Mouse (Mus musculus) right cerebral cortex, postnatal 36 days (tissue): Measurements from ENCODE around the gene Myo10.
A peak's percentile ranks its signal among the peaks of the same experiment; 100 is the strongest.

ENCODE experiments used
- DNase-seq, 2 experiments: peaks; one replicate each; pipeline ENCODE4 v3.0.0; 2022; ENCODE audit warnings: low spot score in 2 of 2, mixed read lengths in 1 of 2

The Myo10 gene

DNA sequence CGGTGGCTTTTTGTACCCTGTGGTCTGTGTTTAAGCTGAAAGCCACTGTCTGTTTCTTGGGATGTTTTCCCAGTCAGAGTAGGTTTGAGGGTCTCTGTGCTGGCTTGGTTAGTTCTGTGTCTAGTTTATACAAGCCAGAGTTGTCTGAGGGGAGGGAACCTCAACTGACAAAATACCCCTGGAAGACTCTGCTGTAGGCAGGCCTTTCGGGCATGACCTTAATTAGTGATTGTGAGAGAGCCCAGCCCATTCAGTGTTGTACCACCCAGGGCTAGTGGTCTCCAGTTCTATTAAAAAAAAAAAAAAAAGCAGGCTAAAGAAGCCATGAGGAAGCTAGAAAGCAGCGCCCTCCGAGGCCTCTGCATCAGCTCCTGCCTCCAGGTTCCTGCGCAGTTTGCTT is 30.0 kb downstream of the Myo10 start:
- DNase-seq: no peak

DNA sequence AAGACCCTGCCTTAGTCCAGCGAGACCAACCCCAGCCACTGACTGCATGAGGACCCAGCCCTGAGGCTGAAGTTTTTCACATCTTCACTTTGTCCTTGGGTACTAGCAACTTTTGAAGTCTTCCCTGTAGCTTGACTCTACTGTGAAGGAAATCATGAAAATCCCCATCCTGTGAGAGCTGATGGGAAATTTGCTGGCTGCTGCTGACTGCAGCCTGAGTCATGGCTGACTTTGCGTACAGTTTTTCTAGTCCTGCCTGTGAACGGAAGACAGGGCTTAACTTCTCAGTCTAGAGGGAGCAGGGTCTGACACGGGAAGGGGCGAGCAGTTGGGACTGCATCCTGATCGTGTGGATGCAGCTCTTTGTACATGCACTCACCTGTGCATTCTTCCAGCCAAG is 30.6 kb downstream of the Myo10 start:
- DNase-seq: no peak

DNA sequence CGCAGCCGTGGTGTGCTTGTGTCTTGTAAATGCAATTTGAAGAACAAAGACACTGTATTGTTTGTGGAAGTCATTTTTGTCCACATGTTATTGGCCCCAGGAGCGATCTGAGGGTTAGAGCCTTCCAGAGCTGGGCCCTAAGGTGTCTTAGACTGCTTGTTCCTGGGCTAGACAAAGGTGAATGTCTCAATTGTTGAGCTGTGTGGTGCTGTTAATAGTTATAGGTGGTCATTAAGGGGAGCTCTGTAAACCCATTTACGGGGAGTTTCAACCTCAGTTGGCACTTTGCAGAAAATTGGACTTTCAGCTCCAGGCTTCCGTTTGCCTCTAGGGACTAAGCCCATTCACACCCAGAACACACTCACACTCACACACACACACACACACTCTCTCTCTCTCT is 31.4 kb downstream of the Myo10 start:
- no peak for DNase-seq

DNA sequence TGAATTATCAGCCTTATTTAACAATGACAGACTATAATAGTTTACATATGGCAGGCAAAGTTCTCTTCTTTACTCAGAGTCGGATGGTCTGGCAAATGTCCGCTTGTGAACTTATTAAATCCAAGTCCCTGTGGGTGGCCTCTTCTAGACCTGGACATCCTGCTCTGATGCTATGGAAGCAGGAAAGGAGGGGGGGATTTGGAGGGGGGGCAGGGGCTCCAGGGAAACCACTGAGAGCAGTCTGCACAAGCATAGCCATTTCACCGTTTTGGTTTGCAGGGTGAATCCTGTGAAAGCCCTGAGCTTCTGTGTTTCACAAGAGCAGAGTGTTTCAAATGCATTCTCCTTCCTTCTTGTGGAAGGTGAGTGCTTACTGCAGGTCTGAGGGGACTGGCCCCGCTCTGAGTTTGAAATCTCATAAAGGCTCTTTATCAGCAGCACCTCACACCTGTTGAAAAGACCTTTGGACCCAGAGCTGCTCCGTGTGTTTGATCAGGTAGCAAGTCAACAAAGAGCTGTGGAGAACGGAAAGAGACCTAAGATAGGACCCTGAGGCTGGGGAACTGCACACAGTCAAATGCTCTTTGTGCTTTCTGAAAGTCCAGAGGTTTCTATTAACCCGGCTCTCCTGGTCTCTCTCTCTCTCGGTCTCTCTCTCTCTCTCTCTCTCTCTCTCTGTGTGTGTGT is 40.7 kb downstream of the Myo10 start:
- DNase-seq: no peak

DNA sequence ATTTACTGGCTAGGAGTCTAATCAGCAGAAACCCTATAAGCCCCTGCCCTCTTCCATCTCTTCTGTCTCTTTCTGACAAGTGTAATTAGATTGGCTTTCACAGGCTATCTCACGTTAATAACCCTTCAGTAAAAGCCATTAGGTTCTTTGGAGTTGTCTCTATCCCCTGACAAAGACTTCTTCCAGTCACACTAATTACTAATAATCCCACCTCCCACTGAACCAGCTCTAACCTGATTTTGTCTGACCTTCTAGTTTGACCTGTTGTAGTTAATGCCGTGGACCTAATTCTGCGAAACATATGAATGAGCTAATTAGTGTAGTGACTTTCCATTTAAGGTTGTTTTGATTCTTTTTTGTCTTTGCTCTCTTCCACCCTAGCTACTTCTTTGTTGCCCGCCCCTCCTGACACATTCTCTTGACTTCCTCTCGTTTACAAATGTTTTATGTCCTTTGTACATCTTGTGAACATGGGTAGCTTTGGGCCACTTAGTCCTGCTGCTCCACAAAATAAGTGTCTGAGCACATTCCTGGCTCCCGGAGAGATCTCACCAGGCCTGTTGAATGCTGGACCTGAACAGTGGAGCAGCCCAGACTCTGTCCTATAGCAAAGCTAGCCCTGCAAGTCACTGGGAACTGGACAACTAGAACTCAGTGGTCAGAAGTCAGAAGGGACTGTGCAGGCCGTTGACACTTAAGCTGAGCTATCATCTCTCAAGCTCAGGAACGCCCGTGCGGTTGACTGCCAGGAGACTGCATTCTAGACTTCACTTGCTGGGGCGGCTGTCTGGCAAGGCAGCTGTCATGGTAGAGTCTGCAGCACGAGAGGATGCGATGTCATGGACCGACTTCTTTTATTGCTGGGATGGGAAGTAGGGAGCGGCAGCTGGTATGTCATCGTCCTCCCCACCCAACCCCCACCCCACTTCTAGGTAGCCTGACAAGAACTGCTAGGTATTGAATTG is 47.2 kb downstream of the Myo10 start:
- no peak for DNase-seq

DNA sequence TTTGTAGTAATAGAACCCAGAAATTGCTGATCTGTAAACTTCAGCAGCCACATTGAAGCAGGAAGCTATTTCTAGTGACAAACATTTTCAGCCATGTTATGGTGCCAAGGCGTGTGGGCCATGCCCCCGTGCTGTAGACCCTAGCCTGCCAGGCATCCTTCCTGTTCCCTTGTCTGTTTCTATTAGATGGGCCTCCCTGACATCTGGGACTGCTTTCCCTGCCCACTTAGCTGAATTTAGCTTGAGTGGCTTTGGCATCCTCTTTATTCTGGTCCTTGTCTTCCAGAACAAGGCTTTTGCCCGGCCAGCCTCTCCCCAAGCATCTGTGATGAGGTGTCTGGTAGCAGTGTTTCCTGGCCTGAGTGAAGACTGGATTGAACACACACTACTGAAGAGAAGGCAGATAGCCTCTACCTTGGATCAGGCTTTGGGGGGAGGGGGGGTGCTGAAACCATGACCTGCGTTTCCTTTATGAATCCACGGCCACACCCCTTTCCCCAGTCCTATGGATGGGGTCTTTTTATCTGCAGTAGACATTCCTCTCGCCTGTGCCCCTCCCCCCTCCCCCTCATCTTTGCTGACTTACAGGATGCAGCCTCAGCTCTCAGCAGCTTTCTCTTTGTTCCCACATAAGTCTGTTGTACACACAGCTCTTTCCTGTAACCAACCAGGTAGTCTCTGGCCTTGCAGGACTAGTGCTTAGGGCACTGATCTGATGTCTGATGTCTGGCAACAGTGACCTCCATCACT is 51.1 kb downstream of the Myo10 start:
- DNase-seq: no peak

DNA sequence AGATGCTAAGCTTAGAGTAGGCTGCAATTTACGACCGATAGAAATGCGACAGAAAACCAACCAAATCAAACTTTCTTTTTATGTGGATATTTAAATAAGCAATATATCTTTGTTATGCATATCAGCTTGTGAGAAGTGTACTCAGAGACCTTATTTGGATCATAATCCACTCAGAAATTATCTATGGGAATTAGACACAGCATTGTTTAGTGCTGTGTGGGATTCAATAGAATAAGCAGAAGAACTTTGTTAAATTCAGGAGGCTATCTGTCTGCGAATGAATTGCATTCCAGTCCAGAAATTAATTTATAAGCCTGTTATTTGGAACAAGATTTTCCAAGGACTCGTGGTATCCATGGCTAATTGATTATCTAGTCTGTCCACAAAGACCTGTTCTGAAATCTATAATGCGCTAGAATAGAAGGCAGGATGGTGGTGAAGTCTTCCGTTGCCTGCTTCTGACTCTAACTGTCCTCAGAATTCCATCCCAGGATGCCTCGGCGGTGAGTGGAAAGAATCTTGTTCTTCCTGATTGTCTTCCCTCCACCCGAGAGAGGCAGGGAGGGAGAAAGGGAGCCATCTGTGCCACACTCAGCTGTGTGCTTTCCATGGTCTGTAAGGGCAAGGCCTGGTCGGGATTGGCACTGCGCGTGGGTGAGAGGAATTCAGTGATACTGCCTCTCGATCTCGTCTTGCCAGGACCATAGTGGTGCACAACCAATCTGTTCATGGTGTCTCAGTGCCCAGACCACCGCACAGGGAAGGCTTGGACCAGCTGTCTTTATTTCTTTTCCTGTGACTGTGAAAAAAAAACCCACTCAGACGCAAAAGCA is 52.0 kb downstream of the Myo10 start:
- DNase-seq: no peak

DNA sequence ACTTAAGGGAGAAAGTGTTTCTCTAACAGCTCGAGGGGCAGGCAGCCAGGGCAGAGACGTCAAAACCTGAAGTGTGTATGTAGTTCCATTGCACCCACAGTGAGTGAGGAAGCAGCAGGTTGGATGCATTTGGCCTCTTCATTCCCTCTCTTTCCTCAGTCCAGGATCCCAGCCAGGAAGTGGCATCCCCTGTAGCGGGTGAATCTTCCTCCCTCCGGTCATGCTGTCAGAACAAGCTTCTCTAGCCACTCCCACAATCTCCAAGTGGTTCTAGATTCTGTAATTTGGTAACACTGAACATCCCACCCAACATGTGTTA is 52.6 kb downstream of the Myo10 start:
- no peak for DNase-seq

DNA sequence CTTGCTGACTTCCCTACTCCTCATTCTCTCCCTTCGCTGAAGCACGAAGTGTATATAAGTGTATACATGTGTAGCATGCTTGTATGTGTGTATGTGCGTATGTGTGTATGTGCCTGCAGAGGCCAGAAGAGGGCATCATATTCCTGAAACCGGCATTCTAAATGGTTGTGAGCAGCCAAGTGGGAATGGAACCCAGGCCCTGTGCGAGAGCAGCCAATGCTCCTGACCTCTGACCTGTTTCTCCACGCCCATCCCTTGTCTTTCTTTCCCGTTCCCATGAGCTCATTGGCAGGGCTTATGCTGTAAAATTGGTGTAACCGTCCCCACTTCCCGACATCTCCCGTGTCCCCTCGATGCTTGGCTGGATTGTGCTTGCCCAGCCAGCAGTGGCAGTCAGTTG is 53.0 kb downstream of the Myo10 start:
- DNase-seq: no peak

DNA sequence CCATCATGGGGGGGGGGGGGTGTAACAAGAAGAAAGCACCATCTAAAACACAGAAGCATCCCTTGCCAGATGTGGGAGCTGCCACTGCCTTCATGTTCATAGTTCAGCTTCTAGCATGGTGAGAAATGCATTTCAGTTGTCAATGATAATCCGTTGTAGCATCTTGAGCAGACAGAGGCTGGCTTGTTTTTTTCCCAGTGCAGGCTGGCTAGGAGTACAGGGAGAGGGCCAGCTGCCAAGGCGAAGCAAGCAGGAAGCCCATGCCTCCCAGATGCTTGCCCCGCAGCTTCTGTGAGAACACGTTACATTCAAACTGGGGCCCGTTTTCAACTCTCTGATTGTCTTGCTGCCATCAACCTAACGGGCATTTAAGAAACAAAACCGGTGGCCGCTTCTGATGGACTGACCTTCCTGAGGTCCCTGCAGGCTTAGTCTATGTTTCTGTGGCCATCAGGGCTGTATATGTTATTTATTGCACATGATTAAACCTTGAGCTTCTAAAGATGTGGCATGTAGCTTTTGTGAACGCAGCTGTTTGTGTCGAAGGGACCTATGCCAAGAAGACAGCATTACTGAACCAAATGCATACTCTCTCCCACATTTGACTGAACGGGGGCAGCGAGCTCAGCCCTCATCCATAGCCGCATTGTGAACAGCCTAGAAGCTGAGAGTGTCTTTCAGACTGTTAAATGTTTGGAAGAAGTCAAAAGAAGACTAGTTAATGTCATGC is 53.9 kb downstream of the Myo10 start:
- DNase-seq: no peak

DNA sequence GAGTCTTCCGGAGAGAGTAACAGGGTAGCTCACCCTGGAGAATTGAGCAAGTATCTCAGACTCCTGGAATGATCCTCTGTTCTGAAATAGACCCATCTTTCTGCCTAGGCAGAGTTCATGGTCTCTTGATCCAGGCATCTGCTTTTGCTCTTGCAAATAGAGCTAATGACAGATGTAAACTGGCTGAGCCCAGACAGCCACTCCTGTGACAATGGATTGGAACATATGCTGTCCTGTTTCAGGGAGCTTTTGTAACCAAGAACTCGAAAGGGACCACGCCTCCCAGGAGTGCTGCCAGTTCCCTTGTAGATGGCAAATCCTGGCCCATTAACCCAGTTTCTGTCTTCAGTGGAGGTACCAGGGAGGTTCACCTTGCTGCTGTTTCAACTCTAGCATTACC is 56.8 kb downstream of the Myo10 start:
- DNase-seq: no peak

DNA sequence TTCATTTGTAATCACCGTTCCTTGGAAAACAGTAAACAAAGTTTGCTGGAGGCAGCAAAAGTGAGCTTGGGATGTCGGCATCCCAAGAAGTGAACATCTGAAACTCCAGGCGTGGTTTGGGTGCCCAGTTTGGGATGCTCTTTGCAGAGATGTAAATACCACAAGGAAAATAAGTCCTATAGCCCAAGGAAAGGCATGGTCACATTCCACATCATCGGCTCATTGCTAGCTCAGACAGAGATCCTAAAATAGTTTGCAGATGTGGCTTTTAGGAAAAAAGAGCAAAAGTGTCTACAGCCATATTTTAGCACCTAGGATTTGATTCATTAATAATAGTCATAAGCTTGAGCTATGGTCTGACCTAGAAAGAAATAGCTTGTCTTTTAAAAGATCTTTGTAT is 57.3 kb downstream of the Myo10 start:
- no peak for DNase-seq

DNA sequence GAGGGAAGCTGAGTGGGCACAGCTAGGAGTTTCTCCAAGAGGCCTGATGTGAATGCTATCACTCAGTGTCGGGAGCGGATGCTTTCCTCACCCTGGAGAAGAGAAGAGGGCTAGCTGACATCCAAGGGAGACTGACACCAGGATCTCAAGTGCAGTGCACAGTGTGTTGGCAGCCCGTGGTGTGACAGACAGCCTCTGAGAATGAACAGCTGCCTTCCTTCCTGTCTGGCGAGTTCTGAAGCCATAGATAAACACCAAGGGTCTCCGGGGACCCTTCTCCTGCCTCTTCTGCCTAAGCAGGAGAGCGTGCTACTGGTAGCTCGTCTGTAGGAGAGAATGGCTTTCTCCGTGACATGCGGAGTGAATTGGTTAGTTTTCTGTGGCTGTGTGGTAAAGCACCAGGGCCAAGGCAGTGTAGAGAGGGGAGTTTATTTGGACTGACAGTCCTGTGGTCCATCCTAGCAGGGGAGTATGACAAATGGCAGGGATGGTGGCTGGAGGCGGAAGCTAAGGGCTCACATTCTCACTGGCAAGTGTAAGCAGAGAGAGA is 58.0 kb downstream of the Myo10 start:
- DNase-seq: no peak

DNA sequence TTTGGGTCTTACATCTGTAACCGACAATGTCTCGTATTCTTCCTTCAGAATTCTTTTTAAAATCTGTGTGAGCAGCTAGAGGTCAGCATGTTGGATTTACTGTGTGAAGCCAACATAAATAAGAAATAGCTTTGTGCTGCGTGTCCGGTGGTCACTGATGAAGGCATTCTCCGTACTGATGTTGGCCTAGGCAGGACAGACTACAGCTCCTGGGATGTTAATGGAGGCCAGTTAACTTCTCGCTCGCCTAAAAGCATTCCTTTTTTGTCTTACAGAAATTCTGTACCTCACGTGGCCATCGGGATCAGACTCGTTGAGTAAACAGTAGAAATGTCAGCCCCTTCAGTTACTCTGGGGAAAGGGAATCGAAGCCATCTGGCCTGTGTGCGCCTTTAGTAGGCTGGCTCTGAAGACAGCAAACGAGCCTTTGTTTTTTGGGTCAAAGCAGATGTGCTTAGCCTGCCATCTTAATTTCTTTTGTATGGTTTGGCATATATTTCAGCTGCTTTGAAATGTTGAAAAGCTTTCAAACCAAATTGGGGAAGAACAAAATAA is 60.7 kb downstream of the Myo10 start:
- no peak for DNase-seq

DNA sequence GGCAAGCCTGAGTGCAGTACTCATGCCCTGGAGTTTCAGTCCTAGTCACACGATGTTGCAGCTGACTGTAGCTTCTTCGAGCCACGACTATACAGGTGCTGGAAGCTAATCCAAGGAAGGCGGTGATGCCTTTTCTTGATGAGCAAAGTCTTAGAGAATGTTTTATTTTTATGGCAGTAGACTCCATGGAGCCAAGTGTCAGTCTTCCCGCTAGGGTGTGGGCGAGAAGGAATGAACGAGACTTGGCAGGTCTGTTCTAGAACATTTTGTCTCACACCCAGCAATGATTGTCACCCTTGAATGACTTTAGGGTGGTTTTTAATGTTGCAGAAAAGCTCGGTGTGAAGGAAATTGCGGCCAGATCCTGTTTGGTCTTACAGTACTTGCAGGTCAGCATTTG is 62.9 kb downstream of the Myo10 start:
- peak in 1 of 2 experiments; percentile 13 for DNase-seq

DNA sequence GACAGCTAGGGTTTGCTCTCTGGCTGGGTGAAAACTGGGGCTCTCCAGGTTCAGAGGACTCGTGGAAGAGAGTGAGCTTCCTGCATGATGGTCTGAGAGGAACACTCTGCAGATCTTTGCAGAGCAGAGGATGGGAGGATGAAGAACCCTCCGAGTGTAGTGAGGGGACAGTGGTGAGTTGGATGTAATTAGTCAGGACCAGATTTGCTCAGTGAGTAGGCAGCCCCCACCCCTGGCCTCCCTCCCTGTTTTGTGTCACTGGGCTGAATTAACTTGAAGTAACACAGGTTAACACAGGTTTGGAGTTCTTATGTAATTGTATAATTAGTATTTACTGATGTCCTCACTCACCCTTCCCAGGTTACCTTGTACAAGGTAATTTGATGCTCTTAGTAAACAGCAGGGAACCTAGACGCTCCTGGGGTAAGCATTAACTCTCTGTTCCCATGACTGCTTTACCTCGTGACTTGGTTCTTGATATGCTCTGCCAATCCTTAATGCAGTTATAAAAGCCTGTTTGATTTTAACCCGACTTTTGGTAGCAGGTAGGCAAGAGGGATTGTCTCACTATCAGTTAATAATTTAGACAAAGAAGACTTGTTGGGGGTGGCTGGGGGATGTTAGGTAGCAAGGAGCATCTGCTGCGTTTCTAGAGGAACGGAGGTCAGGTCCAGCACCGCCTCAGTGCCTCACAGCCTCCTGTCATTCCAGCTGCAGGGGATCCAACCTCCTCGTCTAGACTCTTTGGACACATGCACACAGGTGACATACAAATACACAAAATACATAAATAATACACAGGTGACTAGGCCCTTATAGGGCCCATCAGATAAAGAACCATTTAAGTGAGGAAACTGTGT is 66.3 kb downstream of the Myo10 start:
- no peak for DNase-seq

DNA sequence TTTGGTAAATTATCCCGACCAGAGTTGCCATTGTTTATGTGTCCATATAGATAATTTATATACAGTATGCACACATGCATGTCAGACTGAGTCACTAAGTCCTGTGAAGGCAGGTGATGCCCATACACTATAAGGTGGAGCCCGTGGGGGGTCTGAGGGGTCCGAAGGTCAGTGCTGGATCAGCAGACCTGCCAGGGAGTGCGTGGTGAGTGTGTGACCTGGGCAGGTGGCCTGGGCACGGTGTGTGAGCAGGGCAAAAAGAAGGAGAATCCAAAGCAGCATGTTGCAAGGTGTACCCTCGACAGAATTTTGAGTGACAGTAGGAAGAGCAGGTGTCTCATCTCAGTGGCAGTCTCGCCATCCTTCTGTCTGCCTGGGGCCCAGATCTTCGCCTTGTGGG is 67.2 kb downstream of the Myo10 start:
- no peak for DNase-seq

DNA sequence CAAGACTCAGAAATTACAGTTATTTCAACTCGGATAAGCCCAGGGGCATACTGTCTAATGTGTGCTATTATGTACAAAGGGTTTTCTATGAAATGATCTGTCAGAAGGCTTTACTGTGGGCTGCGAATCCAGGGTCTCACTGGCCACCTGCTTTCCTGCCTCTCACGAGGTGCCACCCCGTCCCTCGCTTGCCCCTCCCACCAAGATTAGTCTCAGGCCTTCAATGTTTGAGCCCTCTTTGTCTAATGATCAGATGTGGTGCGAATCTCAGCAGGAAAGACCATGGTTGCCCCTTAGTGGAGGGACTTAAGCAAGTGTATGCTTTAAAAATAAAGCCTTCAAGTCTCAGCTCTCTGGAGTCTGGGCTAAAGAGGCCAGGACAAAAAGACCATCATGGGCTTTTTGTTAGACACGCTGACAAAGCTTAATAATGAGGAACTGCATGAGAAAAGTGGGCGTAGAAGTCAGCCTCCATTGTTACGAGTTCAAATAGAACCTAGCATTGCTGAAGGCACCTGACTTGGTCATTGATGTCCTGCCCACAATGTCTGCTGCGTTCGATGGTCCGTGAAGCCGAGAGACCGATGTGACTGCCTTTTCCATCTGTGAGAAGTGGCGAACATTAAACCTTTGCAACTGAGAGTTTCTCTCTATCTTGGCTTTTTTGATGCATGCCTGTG is 67.9 kb downstream of the Myo10 start:
- DNase-seq: no peak

DNA sequence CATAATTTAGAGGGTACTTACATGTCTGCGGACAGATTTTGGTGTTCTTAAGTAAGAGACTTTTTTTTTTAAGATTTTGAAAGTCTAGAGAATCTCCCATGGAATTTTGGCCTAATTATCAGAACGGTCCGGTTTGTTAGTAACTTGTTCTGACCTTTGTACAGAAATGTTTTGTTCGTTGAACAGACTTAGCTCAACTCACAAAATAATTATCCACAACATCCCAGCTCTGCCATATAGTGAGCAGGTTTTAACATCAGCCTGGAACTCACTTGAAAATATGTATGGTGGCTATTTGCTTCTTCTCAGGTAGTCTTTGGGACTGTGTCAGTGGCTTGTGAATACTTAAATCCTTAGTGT is 68.4 kb downstream of the Myo10 start:
- no peak for DNase-seq
